Mouse (Mus musculus) embryonic fibroblast, embryonic 13.5 days (primary cell): ENCODE data around the gene Eno2.

Experiments used
- CTCF ChIP-seq: IDR thresholded peaks from 2 replicates; pipeline ENCODE4 v1.5.1; 2011; ENCODE audit warnings: mild to moderate bottlenecking, control low read depth, low read length, moderate library complexity, borderline replicate concordance; ENCODE audit not compliant: insufficient read depth
- POLR2A ChIP-seq: IDR thresholded peaks from 2 replicates; pipeline ENCODE4 v1.6.1; 2011; ENCODE audit warnings: low read depth, mild to moderate bottlenecking, control low read depth, low read length, moderate library complexity

GRCm38 (mm10) chr6:124746654-124747632 is 22.5 kb downstream of the Eno2 start:
- no peak for TF ChIP-seq CTCF
- TF ChIP-seq POLR2A: no peak
